Mouse (Mus musculus): ENCODE results near the gene Rnd3. TPM values are rescaled to one million over a fixed set of nuclear protein-coding genes. Genes with fewer than 3 reads are reported as not detected.

The Rnd3 gene
- polyA plus RNA-seq, 1 experiment from 2014 or later, result 64.0 TPM

DNA sequence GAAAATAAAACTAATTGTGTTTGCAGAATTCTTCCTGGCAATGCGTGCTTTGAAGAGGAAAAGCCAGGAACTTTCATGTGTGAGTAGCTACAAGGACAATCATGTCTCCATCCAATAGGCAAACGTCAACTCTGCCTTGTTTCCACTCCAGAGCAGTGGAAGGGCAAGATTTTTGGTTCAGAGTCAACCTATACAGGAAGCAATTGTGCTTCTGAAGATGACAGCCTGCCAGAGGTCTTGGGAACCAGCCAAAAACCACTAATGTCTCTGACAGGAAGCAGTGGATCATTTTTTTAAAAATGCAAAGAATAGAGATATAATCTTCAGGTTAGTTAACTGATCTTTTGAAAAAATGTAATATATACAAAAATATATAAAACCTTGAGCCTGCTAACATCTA is 38.6 kb downstream of the Rnd3 start:
- Histone ChIP-seq H3K9me3 (no peaks in the 10 kb centered on the region), H3K36me3 (no peaks in the 10 kb centered on the region), H3K4me1 (no peaks in the 10 kb centered on the region; the same call in 1 of the 2 replicates), H3K4me3 (no peak overlapping the region), H3K27me3 (no peaks in the 10 kb centered on the region), H3K9ac (no peak overlapping the region), H3K4me2 (no peak overlapping the region), H3K27ac (no peak overlapping the region)
- WGBS, result 14% methylated on average over 2 of the region's 2 CpGs
- ATAC-seq (ENCODE audit: borderline replicate concordance, extremely low read depth, low FRiP score, low TSS enrichment), result no peak

DNA sequence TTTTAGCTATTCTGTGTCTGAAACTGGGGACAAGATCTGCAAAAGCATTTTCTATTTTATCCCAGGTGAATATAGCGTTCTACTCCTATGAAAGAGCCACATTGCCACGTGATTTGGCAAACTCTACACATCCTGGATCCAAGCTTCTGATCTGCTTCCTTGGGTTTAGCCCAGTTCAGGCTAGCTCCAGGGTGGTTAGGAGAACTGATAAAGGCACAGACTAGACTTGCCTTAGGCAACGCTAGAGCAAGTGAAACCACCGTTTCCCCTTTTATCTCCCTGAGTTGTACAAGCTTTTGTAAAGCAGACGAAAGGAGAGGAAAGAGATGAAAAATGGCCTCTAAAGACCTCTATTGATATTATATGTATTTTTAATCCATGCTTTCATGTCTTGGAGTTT is 40.3 kb downstream of the Rnd3 start:
- 68% methylated on average over 5 of the region's 5 CpGs for WGBS
- no peak overlapping the region for H3K9ac ChIP-seq
- H3K4me1 ChIP-seq, result no peaks in the 10 kb centered on the region; the same call in 1 of the 2 replicates
- ATAC-seq (ENCODE audit: borderline replicate concordance, extremely low read depth, low FRiP score, low TSS enrichment), result no peak
- H3K4me2 ChIP-seq, result no peak overlapping the region
- no peak overlapping the region for H3K4me3 ChIP-seq
- no peaks in the 10 kb centered on the region for H3K9me3 ChIP-seq
- H3K36me3 ChIP-seq, result no peaks in the 10 kb centered on the region
- H3K27me3 ChIP-seq, result no peaks in the 10 kb centered on the region
- no peak overlapping the region for H3K27ac ChIP-seq

DNA sequence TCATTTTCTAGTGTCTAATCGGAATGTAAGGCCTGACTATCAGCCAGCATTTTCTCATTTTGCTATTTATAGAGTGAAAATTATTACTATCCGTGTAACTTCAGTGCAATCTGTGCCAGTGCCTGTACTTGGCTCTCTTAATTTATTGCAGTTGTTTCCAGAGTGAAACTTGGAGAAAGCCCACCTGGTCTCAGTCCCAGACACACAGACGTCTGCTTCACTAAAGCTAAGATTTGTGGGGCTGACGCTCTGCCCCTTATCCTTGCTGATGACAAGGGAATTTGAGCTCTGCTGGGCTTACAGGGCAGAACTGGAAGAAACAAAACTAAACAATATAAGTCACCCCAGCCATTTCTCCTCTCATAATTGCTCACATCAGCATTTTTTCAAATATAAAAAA is 47.7 kb downstream of the Rnd3 start:
- Histone ChIP-seq H3K36me3 (no peaks in the 10 kb centered on the region), H3K27me3 (no peaks in the 10 kb centered on the region), H3K4me2 (no peak overlapping the region), H3K4me1 (peaks cover 6% of the 10 kb centered on the region), H3K9ac (no peak overlapping the region), H3K9me3 (no peaks in the 10 kb centered on the region), H3K27ac (peak overlapping the region; percentile 50), H3K4me3 (no peak overlapping the region)
- 34% methylated on average over 4 of the region's 4 CpGs for whole genome bisulfite sequencing
- peak; percentile 82 for ATAC-seq (ENCODE audit: borderline replicate concordance, extremely low read depth, low FRiP score, low TSS enrichment)

DNA sequence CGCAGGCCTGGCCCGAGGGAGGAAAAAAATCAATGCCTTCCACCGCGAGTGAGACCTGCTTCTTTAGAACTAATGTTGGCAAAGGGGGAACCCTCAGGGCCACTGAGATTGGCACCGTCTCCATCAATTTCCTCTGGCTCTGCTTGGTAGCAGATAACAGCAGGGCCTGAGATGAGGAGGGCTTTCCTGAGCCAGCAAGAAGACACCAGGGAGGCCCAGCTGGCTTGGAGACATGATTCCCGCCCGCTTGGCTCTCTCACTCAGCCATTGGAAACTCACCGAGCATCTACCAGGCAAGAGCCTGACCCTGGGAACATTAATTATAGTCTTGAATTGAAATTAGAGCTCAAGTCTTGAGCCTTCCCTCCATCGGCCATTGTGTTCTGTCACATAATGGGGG is 48.9 kb downstream of the Rnd3 start:
- no peak for ATAC-seq (ENCODE audit: borderline replicate concordance, extremely low read depth, low FRiP score, low TSS enrichment)
- Histone ChIP-seq H3K4me3 (no peak overlapping the region), H3K4me1 (peaks cover 15% of the 10 kb centered on the region), H3K4me2 (no peak overlapping the region), H3K36me3 (no peaks in the 10 kb centered on the region), H3K9ac (no peak overlapping the region), H3K9me3 (no peaks in the 10 kb centered on the region), H3K27ac (no peak overlapping the region), H3K27me3 (no peaks in the 10 kb centered on the region)
- 69% methylated on average over 9 of the region's 9 CpGs for WGBS

DNA sequence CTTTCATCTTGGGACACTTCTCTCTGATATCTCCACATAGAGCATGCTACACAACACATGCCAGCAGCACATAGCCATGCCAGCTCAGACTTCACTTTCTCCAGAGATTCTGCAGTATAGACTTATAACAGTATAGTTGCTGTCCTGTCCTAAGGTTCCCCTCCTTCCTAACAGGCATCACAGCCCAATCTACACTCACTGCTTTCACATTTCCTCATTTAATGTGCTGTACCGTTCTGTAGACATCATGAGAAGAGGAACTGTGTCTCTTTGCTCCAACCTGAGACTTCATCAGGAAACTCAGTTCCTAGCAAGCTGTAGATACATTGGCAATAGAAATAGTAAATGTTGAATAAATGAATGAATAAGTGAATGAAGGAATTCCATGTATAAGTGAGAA is 49.7 kb downstream of the Rnd3 start:
- WGBS, result 68% methylated on average over 1 of the region's 1 CpGs
- H3K9ac ChIP-seq, result no peak overlapping the region
- H3K9me3 ChIP-seq, result no peaks in the 10 kb centered on the region
- H3K27me3 ChIP-seq, result 0 out of 2 replicates have a peak, but pooled peaks cover 4% of the 10 kb centered on the region
- H3K4me2 ChIP-seq, result no peak overlapping the region
- peaks cover 15% of the 10 kb centered on the region for H3K4me1 ChIP-seq
- no peak overlapping the region for H3K27ac ChIP-seq
- no peak for ATAC-seq (ENCODE audit: borderline replicate concordance, extremely low read depth, low FRiP score, low TSS enrichment)
- no peak overlapping the region for H3K4me3 ChIP-seq
- H3K36me3 ChIP-seq, result no peaks in the 10 kb centered on the region

DNA sequence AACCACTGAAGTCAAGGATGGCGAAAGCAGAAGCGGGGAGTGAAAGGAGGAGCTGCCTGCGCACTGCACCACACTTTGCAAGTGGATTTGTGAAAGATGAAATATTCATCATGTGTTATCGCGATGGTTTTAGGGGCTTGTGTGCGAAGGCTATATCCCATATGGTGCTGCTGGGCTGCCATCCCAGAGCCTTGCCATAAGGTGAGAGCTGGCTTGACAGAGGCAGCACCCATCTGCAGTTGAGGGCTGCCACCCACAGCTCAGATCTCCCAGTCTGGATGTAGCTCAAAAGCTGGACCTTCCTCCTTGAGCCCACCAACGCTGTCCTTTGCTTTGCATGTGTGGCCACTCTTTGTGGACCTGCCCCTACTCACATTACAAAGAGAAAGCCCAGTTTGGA is 58.2 kb downstream of the Rnd3 start:
- 46% methylated on average over 7 of the region's 7 CpGs for WGBS
- Histone ChIP-seq H3K36me3 (no peaks in the 10 kb centered on the region), H3K4me1 (peaks cover 18% of the 10 kb centered on the region), H3K4me2 (no peak overlapping the region), H3K4me3 (no peak overlapping the region), H3K27ac (peak overlapping the region; percentile 13; the same call in 1 of the 2 replicates), H3K27me3 (0 out of 2 replicates have a peak, but pooled peaks cover 7% of the 10 kb centered on the region), H3K9me3 (no peaks in the 10 kb centered on the region), H3K9ac (no peak overlapping the region)
- peak; percentile 76; the same call in 1 of the 2 replicates for ATAC-seq (ENCODE audit: borderline replicate concordance, extremely low read depth, low FRiP score, low TSS enrichment)

DNA sequence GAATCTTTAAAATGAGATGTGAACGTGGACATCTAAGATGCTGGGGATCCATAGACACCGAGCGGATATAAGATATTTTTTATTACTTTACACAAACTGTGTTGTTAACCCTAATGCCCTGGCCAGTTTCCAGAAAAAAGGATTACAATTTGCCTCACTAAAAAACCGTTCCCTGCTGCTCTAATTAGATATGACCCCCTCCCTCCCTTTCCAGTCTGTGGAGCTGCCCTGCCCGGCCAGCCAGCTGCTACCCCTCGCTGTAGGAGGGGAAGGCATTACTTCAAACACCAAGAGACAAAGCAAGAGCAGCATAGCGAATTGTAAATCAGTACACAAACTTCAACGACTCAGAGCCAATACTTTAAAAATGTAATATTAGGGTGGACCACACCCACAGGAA is 58.9 kb downstream of the Rnd3 start:
- WGBS, result 22% methylated on average over 8 of the region's 8 CpGs
- no peak for ATAC-seq (ENCODE audit: borderline replicate concordance, extremely low read depth, low FRiP score, low TSS enrichment)
- Histone ChIP-seq H3K9ac (no peak overlapping the region), H3K4me1 (peaks cover 14% of the 10 kb centered on the region), H3K27me3 (0 out of 2 replicates have a peak, but pooled peaks cover 7% of the 10 kb centered on the region), H3K4me2 (peak overlapping the region; percentile 8; the same call in 1 of the 2 replicates), H3K9me3 (no peaks in the 10 kb centered on the region), H3K36me3 (no peaks in the 10 kb centered on the region), H3K27ac (no peak overlapping the region), H3K4me3 (no peak overlapping the region)

DNA sequence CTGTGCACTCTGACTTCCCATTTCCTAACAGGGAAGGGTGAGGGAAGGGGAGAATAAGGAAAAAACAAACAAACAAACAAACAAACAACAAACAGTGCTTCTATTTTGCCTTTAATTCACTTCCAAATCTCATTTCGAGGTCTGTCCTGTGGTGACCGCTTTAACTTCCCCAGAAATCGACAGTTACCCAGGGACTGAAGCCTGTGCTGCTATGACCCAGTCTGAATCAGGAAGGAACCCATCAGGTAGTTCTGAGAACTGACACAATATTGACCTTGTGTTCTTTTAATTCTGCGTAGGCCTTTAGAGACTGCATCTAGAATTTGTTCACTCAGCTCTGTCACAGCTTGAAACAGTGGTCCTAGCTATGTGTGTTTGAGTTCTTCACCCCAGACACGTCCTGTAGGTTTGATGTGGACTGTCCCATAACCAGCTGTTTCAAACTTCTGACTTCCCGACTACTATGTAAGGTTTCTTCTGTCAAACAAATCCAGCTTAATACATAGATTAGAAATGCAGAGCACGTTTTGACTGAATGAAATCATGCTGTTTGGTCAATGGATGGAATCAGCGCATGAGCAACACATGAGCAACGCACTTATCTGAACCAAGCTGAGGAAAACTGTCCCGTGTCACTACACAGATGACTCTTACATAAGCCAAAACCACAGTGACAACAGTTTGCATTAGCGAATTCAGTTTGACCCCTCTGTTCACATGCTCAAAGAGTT is 59.9 kb downstream of the Rnd3 start:
- H3K27ac ChIP-seq, result no peak overlapping the region
- no peaks in the 10 kb centered on the region for H3K36me3 ChIP-seq
- ATAC-seq (ENCODE audit: borderline replicate concordance, extremely low read depth, low FRiP score, low TSS enrichment), result no peak
- no peaks in the 10 kb centered on the region for H3K9me3 ChIP-seq
- no peak overlapping the region for H3K4me3 ChIP-seq
- no peak overlapping the region for H3K9ac ChIP-seq
- H3K4me2 ChIP-seq, result no peak overlapping the region
- peaks cover 14% of the 10 kb centered on the region for H3K4me1 ChIP-seq
- H3K27me3 ChIP-seq, result 0 out of 2 replicates have a peak, but pooled peaks cover under 1% of the 10 kb centered on the region
- WGBS, result 74% methylated on average over 11 of the region's 11 CpGs

DNA sequence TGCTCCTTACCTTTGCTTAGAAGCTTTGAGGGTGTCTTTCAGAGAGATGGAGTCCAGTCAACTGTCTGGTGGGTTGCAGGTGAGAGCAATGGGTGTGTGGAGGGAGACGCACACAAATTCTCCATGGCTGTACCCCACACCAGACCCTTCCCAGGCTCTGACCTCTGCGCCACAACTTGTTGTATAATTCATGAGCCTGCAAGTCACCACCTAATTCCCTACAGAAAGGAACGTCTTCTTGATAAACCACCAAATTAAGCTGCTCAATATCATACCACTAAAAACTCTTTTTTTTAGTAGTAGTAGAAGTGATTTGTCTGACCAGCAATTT is 60.8 kb downstream of the Rnd3 start:
- Histone ChIP-seq H3K9me3 (no peaks in the 10 kb centered on the region), H3K27me3 (no peaks in the 10 kb centered on the region), H3K27ac (no peak overlapping the region), H3K4me2 (no peak overlapping the region), H3K4me1 (peaks cover 14% of the 10 kb centered on the region), H3K36me3 (no peaks in the 10 kb centered on the region), H3K9ac (no peak overlapping the region), H3K4me3 (no peak overlapping the region)
- no peak for ATAC-seq (ENCODE audit: borderline replicate concordance, extremely low read depth, low FRiP score, low TSS enrichment)
- WGBS, result 87% methylated on average over 3 of the region's 3 CpGs

DNA sequence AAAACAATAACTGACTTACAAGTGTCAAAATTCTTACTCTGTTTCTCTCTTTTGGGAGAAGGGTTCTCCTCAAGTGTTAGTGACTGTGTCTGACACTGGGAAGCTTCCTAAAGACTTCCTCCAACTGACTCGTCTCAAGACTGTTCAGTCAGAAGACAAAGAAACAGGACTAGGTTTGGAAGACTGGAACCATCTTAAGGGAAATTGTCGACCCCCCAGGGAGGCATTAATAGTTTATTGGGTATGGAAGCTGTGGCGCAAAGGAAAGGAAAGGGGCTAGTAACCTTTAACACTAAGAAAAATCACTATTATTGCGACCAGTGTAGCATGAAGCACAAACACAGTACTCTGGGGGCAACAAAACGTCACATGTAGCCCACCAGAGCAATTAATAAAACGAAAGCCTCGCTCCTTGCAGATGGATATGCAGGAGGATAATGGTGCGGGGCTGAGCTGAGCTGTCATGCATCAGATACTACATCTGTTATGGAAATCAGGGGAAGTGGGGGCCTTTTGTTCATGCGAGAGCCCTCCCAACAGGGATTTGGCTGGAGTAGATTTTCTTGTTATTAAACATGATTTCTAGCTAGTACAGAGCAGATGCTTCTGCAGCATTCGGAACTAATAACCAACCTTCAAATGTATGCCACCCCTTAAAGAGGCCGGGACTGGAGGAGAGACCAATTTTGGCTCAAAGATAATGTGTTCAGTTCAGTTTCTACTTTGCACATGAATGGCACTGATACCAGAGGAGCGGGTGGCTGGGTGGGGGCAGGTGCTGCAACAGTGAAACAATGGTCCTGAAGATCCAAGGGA is 61.4 kb downstream of the Rnd3 start:
- WGBS, result 67% methylated on average over 12 of the region's 12 CpGs
- Histone ChIP-seq H3K4me1 (peaks cover 14% of the 10 kb centered on the region), H3K9me3 (no peaks in the 10 kb centered on the region), H3K27ac (no peak overlapping the region), H3K9ac (no peak overlapping the region), H3K27me3 (no peaks in the 10 kb centered on the region), H3K4me2 (no peak overlapping the region), H3K36me3 (no peaks in the 10 kb centered on the region), H3K4me3 (no peak overlapping the region)
- ATAC-seq (ENCODE audit: borderline replicate concordance, extremely low read depth, low FRiP score, low TSS enrichment), result no peak

DNA sequence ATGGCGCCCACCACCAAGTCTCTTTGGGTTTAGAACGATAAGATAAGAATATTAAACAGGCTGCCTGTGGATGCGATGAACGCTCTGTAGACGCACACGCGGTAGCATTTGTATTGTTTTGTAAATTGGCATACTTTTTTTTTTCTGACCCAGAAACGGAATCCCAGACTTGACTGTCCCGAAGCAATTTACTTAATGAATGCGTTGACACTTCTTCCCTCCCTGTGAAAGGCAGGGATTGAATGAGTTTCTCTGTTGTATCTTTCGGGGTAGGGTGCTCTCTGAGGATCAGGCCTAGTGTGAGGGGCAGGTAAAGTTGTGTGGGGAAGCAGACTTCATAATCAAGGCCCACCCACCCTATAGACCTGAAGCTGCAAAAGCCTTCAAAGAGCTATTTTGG is 63.8 kb downstream of the Rnd3 start:
- Histone ChIP-seq H3K9me3 (no peaks in the 10 kb centered on the region), H3K9ac (no peak overlapping the region), H3K4me2 (no peak overlapping the region), H3K4me3 (no peak overlapping the region), H3K36me3 (no peaks in the 10 kb centered on the region), H3K4me1 (peaks cover 5% of the 10 kb centered on the region; the same call in 1 of the 2 replicates), H3K27ac (no peak overlapping the region), H3K27me3 (no peaks in the 10 kb centered on the region)
- ATAC-seq (ENCODE audit: borderline replicate concordance, extremely low read depth, low FRiP score, low TSS enrichment), result no peak
- WGBS, result 92% methylated on average over 11 of the region's 11 CpGs

DNA sequence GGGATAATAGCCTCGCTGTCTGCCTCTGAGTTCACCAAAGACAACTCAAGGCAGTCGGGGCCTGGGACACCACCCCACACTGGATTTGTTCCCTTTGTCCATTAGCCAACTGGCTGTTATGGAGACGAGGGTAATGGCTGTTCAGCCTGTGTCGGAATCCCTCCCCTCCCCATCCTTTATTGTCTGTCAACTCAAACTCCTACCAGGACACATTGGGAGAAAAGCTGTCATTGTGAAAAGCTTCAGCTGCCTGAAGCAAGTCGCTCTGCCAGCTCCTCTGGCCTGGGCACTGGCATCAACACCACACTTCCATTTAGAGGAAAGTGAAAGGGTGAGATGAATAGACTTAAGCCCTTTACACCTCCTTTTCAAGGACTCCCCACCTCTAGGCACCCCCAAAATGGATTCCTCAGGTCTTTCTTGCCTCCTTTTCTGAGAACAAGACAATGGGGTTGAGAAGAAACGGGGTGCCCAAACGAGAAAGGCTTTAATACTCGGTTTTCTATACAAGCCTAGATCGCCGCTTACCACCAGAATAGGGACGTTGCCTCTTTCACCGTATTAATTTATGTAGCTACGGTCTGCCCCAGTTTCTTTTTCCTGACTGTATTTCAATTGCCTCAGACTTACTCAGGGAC is 66.1 kb downstream of the Rnd3 start:
- no peaks in the 10 kb centered on the region for H3K36me3 ChIP-seq
- H3K9ac ChIP-seq, result no peak overlapping the region
- no peak overlapping the region for H3K4me2 ChIP-seq
- H3K4me3 ChIP-seq, result no peak overlapping the region
- H3K27me3 ChIP-seq, result no peaks in the 10 kb centered on the region
- peak; percentile 62; the same call in 1 of the 2 replicates for ATAC-seq (ENCODE audit: borderline replicate concordance, extremely low read depth, low FRiP score, low TSS enrichment)
- H3K4me1 ChIP-seq, result no peaks in the 10 kb centered on the region
- no peaks in the 10 kb centered on the region for H3K9me3 ChIP-seq
- H3K27ac ChIP-seq, result no peak overlapping the region
- WGBS, result 76% methylated on average over 13 of the region's 13 CpGs

Data from lung, embryonic 15.5 days (tissue).